Comparison of ENCODE assay signal across 7 mouse cellular contexts in genomic region chr12:113994284-113994683, GRCm38 (mm10).
DNase-seq lines count a peak whose midpoint lies in the region; ATAC-seq lines count a peak whose summit lies in the region.
"Not testable (repeated sequence)": the region's sequence is repeated elsewhere in the genome, so short reads cannot be mapped to it uniquely, and the experiment has no call there.

No protein-coding gene starts in this region.

- peak; percentile 49; the same call in 1 of the 2 replicates for ATAC-seq in heart, embryonic 16.5 days (replicated peaks; ENCODE audit: extremely low read depth, insufficient read depth, low FRiP score)

- peak; percentile 62 for DNase-seq in CD4-positive, CD25-positive, alpha-beta regulatory T cell, adult 2 months (ENCODE audit: low read depth, low spot score)
- DNase-seq in adrenal gland, postnatal 14 days, result peak; percentile 11
- peak; percentile 16 for DNase-seq in lung, postnatal 36 days
- DNase-seq in natural killer cell, adult 2 months (ENCODE audit: low spot score in 2 of 2), result peak; percentile 71 to 79
- peak; percentile 55 to 79 for DNase-seq in thymus, adult 18-20 months
- DNase-seq in thymus, postnatal 25 days, result peak; percentile 81

- not testable (repeated sequence) for H3K36me3 ChIP-seq in heart, embryonic 16.5 days (ENCODE audit: control insufficient read depth, insufficient read depth)

- H3K27ac ChIP-seq in heart, embryonic 16.5 days (ENCODE audit: low read length), result not testable (repeated sequence)

- WGBS in heart, embryonic 16.5 days, result 37% methylated on average over 3 of the region's 3 CpGs

- not testable (repeated sequence) for H3K9me3 ChIP-seq in heart, embryonic 16.5 days (replicated peaks; ENCODE audit: control insufficient read depth, low read length)

- H3K27me3 ChIP-seq in heart, embryonic 16.5 days (ENCODE audit: control insufficient read depth, insufficient read depth, low read length), result not testable (repeated sequence)

- H3K9ac ChIP-seq in heart, embryonic 16.5 days (ENCODE audit: low read length), result not testable (repeated sequence)

- not testable (repeated sequence) for H3K4me2 ChIP-seq in heart, embryonic 16.5 days (ENCODE audit: low read depth, low read length)

- H3K4me1 ChIP-seq in heart, embryonic 16.5 days (ENCODE audit: control insufficient read depth, insufficient read depth, low read length), result not testable (repeated sequence)

- H3K4me3 ChIP-seq in heart, embryonic 16.5 days (ENCODE audit: low read length), result not testable (repeated sequence)

Comparison
In these comparisons a context has a peak if more than half of its experiments do, and no peak if none do; other contexts are left out.
1. DNase-seq: peak in every context shown above with its lines; median percentile 81 in thymus, postnatal 25 days; 75 in natural killer cell, adult 2 months; 67 in thymus, adult 18-20 months; 62 in CD4-positive, CD25-positive, alpha-beta regulatory T cell, adult 2 months; 16 in lung, postnatal 36 days; 11 in adrenal gland, postnatal 14 days.